ENCODE assay signal across 8 mouse cellular contexts in the genomic region with DNA sequence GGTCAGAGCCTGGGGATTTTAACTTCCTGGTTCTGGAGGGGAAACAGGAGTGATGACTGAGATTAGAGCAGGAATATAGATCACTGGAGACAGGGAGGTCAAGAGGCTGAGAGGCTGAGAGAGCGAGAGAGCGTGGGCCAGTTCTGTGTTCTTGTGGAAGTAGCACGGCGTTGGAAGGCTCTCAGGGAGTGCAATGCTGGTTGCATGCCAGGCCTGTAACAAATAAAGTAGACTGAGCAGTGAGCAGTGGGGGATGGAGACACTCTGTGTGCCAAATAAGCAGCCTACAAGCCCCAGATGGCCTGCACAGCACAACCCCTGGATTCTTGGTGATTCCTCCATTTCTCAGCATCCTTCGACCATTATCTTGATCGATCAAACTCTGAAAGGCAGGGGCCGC.
DNase-seq lines count a peak whose midpoint lies in the region; ATAC-seq and TF ChIP-seq lines count a peak whose summit lies in the region.

No protein-coding gene starts in this region.

- H3K27me3 ChIP-seq in embryonic facial prominence, embryonic 12.5 days = no peaks in the 10 kb centered on the region
- H3K27me3 ChIP-seq in heart, embryonic 13.5 days (replicated peaks) = no peaks in the 10 kb centered on the region
- H3K27me3 ChIP-seq in lung, postnatal 0 days (replicated peaks; ENCODE audit: insufficient read depth, low read length) = no peaks in the 10 kb centered on the region
- no peaks in the 10 kb centered on the region for H3K27me3 ChIP-seq in small intestine, adult 2 months (ENCODE audit: control insufficient read depth, insufficient read depth, low read length)

- no peak for TF ChIP-seq CTCF in lung, postnatal 0 days (IDR thresholded peaks at IDR 0.05)
- TF ChIP-seq CTCF in small intestine, adult 2 months (IDR thresholded peaks at IDR 0.05; ENCODE audit: extremely low read depth, insufficient read length, insufficient replicate concordance, low read depth, low read length) = no peak

- peak; percentile 28; the same call in 1 of the 2 replicates for ATAC-seq in embryonic facial prominence, embryonic 12.5 days (ENCODE audit: insufficient number of reproducible peaks, insufficient read depth, low FRiP score, low TSS enrichment)
- ATAC-seq in heart, embryonic 13.5 days (ENCODE audit: extremely low read depth, insufficient number of reproducible peaks, low FRiP score, low TSS enrichment) = peak; percentile 54; the same call in 1 of the 2 replicates
- peak; percentile 64 for ATAC-seq in lung, postnatal 0 days

- peaks cover 28% of the 10 kb centered on the region for H3K4me1 ChIP-seq in embryonic facial prominence, embryonic 12.5 days
- H3K4me1 ChIP-seq in heart, embryonic 13.5 days = peaks cover 82% of the 10 kb centered on the region
- H3K4me1 ChIP-seq in lung, postnatal 0 days (ENCODE audit: insufficient read depth, low read depth, low read length) = peaks cover 13% of the 10 kb centered on the region; the same call in 1 of the 2 replicates
- peaks cover 14% of the 10 kb centered on the region for H3K4me1 ChIP-seq in small intestine, adult 2 months (ENCODE audit: control insufficient read depth, insufficient read depth, insufficient read length, low read length)

- no peak overlapping the region for H3K27ac ChIP-seq in embryonic facial prominence, embryonic 12.5 days
- peak overlapping the region; percentile 80 for H3K27ac ChIP-seq in heart, embryonic 13.5 days (replicated peaks)
- H3K27ac ChIP-seq in lung, postnatal 0 days (ENCODE audit: low read length) = peak overlapping the region; percentile 66; the same call in 1 of the 2 replicates
- peak overlapping the region; percentile 23; the same call in 1 of the 2 replicates for H3K27ac ChIP-seq in small intestine, adult 2 months (ENCODE audit: insufficient read depth, low read depth, low read length)

- H3K4me3 ChIP-seq in embryonic facial prominence, embryonic 12.5 days = no peak overlapping the region
- no peak overlapping the region for H3K4me3 ChIP-seq in heart, embryonic 13.5 days
- no peak overlapping the region for H3K4me3 ChIP-seq in lung, postnatal 0 days (ENCODE audit: low read depth, low read length)
- H3K4me3 ChIP-seq in small intestine, adult 2 months (ENCODE audit: low read depth, low read length) = no peak overlapping the region

- no peak overlapping the region for H3K4me2 ChIP-seq in embryonic facial prominence, embryonic 12.5 days (replicated peaks)
- H3K4me2 ChIP-seq in heart, embryonic 13.5 days = peak overlapping the region; percentile 37
- no peak overlapping the region for H3K4me2 ChIP-seq in lung, postnatal 0 days (replicated peaks; ENCODE audit: low read depth, low read length)

- TF ChIP-seq POLR2A in small intestine, adult 2 months (IDR thresholded peaks at IDR 0.05; ENCODE audit: low read depth, low read length) = no peak

- TF ChIP-seq EP300 in lung, postnatal 0 days (IDR thresholded peaks at IDR 0.05) = no peak

- DNase-seq in urinary bladder, postnatal 14 days (ENCODE audit: low spot score) = peak; percentile 65
- no peak for DNase-seq in urinary bladder, postnatal 10 days (ENCODE audit: low spot score)
- peak; percentile 75 for DNase-seq in kidney, postnatal 14 days
- DNase-seq in lung, postnatal 0 days (ENCODE audit: low spot score) = peak; percentile 69
- no peak for DNase-seq in natural killer cell, adult 2 months (ENCODE audit: low spot score in 2 of 2)

- H3K36me3 ChIP-seq in embryonic facial prominence, embryonic 12.5 days = no peaks in the 10 kb centered on the region
- no peaks in the 10 kb centered on the region for H3K36me3 ChIP-seq in heart, embryonic 13.5 days
- H3K36me3 ChIP-seq in lung, postnatal 0 days (ENCODE audit: insufficient read depth, low read length) = no peaks in the 10 kb centered on the region
- H3K36me3 ChIP-seq in small intestine, adult 2 months (ENCODE audit: control insufficient read depth, insufficient read depth, low read length) = 0 out of 2 replicates have a peak, but pooled peaks cover 1% of the 10 kb centered on the region

- no peak overlapping the region for H3K9ac ChIP-seq in embryonic facial prominence, embryonic 12.5 days
- 0 out of 2 replicates have a peak overlapping the region, but pooled peaks have one; percentile 11 for H3K9ac ChIP-seq in heart, embryonic 13.5 days
- no peak overlapping the region for H3K9ac ChIP-seq in lung, postnatal 0 days (replicated peaks; ENCODE audit: low read depth)

- no peaks in the 10 kb centered on the region for H3K9me3 ChIP-seq in embryonic facial prominence, embryonic 12.5 days
- H3K9me3 ChIP-seq in heart, embryonic 13.5 days = no peaks in the 10 kb centered on the region
- H3K9me3 ChIP-seq in lung, postnatal 0 days (ENCODE audit: low read length) = no peaks in the 10 kb centered on the region

- 53% methylated on average over 7 of the region's 7 CpGs for WGBS in embryonic facial prominence, embryonic 12.5 days
- WGBS in heart, embryonic 13.5 days = 35% methylated on average over 7 of the region's 7 CpGs
- WGBS in lung, postnatal 0 days = 33% methylated on average over 7 of the region's 7 CpGs
- 70% methylated on average over 7 of the region's 7 CpGs for WGBS in small intestine, adult 2 months

Comparison
In these comparisons a context has a peak if more than half of its experiments do, and no peak if none do; other contexts are left out.
1. DNase-seq: peak in urinary bladder, postnatal 14 days (single experiment), kidney, postnatal 14 days (single experiment) and lung, postnatal 0 days (single experiment); none in urinary bladder, postnatal 10 days (single experiment) and natural killer cell, adult 2 months (0 of 2).
2. Peak in every context shown above with its lines, with median percentiles within 50 percentile points of each other: ATAC-seq.